Mouse (Mus musculus) T-helper 17 cell (primary cell): ENCODE measurements at regions not wholly inside any gene's neighbourhood (a gene's known extent, or its start where the extent isn't known, plus 50 kb on each side); places are given as distances from the start of the nearest gene placed in this dataset.

Experiments
- in situ Hi-C, 2 experiments: fragments of 300-600 bp; cut with MboI, MseI; formaldehyde crosslinking; loops; 1 replicate in 1 of 2; 2 replicates in 1 of 2; pipeline ENCODE4 v1.15.1; 2025; ENCODE audit warnings: high pct_unique_total_duplicates in 2 of 2

GRCm38 (mm10) chr13:53596871-53597800 lies 124.3 kb upstream of the Msx2 start:
- in situ Hi-C loops: no loop called here

- in situ Hi-C loops: no loop called here
Observed at GRCm38 (mm10) chr13:53592755-53593154, 119.9 kb upstream of the Msx2 start.

GRCm38 (mm10) chr13:53586771-53587170 lies 113.9 kb upstream of the Msx2 start:
- in situ Hi-C loops: no loop called here

- in situ Hi-C loops: no loop called here
Observed at GRCm38 (mm10) chr13:53584504-53585130, 111.7 kb upstream of the Msx2 start.

- in situ Hi-C loops: no loop called here
Observed at GRCm38 (mm10) chr13:53553876-53554577, 81.2 kb upstream of the Msx2 start.

GRCm38 (mm10) chr13:53553192-53553875 lies 80.5 kb upstream of the Msx2 start:
- in situ Hi-C loops: no loop called here

DNA sequence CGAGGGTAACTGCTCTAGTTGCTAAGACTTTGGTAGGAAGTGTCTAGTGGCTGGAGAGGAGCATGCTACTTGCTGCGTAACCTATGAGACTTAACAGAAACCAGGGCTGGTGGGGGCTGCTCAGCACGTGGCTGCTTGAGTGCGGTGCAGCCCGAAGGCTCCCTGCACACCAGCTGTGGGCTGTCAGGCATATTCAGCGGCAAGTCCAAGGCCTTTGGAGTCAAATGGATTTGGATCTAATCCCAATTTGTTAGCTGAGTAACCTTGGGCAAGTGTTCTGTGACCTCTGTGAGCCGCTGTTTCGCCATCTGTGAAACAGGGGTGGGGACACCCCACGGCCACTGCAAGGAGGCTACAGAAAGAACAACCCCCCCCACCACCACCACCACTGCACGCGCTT lies 75.5 kb upstream of the Msx2 start:
- in situ Hi-C loops: no loop called here

- in situ Hi-C loops: no loop called here
Observed at GRCm38 (mm10) chr13:53543291-53543690, 70.4 kb upstream of the Msx2 start.

- in situ Hi-C loops: no loop called here
Observed at GRCm38 (mm10) chr13:53539797-53540196, 66.9 kb upstream of the Msx2 start.

- in situ Hi-C loops: no loop called here
Observed at GRCm38 (mm10) chr13:53537937-53538336, 65.1 kb upstream of the Msx2 start.

GRCm38 (mm10) chr13:53535781-53536425 lies 63.0 kb upstream of the Msx2 start:
- in situ Hi-C loops: no loop called here

DNA sequence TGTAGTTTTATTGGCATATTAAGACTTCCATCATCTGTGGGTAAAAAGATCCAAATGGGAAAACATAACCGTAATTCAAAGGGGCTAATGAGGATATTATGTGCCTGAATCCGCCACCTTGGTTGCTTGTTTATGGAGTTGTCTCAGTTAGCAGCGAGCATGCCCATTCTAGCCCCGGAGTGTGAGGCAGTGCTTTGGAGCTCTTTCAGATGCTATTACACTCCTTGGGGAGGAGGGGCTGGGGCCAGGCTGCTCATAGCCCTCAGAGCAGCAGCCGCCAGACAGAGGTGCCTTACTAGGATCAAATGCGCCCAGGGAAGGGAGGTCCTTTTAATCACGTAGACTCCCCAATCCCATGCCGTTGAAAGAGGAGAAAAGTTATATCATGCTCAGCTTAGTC lies 60.9 kb upstream of the Msx2 start:
- in situ Hi-C loops: no loop called here

GRCm38 (mm10) chr13:53526880-53527279 lies 54.0 kb upstream of the Msx2 start:
- in situ Hi-C loops: no loop called here

GRCm38 (mm10) chr13:53522807-53523206 lies 49.9 kb upstream of the Msx2 start:
- in situ Hi-C loops: no loop called here
